Mouse (Mus musculus) adipocyte (in vitro differentiated cells): ENCODE data around the gene Sufu.

Experiments
- DNase-seq: peaks from one replicate; pipeline ENCODE4 v3.0.0-alpha.2; 2016; ENCODE audit warnings: low spot score

Sufu gene

DNA sequence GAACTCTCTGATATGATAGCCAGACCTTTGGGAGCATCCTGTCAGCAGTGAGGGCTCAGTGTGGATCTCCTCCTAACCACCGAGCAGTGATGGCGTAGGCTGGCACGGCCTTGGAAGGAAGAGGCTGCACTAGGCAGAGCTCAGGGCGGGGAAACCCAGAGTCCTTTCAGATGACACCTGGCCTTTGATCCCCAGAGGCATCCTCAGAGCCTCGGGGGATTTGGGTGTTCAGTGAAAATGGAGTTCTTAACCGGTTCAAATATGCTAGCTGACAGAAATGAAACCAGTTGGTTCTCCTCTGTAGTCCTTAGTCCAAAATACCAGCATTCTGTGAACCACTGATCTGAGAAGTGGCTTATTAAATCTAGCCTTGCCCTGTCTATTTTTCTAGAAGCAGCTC, 69.5 kb downstream of the Sufu start:
- DNase-seq, result no peak

- no peak for DNase-seq
Measured at GRCm38 (mm10) chr19:46467051-46467503, 70.4 kb downstream of the Sufu start.

- DNase-seq, result no peak
Measured at GRCm38 (mm10) chr19:46470364-46471240, 73.9 kb downstream of the Sufu start.

DNA sequence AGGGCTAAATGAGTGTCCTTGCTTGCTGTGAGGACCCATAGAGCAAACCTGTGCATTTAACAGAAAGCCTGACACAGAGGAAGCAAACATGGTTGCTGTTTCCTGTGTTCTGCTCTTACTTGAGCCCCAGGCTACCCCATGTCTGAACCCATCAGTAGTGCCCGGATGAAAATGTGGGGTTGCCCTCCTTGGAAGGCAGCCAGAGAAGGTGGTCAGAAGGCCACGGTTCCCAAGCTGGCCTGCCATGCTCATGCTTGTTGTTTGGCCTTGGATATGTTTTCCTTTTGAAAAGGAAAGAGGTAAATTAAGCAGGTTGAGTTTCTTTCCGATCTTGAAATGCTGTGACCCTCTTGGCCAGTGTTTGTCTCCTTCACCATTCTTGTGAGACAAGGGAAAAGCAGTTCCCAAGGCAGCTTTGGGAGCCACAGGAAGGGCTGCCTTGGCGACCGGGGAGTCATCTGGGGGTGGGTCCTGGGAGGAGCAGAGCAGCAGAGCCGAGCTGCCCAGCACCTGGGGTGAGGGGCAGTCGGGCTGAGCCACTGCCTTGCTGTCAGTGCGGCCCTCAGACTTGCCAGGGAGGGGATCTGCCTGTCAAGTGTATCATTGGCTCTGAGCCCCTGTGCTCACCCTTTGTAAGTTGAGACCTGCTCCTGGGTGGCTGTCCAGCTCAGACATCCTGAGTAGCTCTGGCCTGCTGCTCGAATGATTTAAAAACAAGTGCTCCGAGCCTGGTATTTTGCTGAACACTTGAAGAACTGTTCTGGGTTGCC, 74.8 kb downstream of the Sufu start:
- DNase-seq, result no peak

- DNase-seq, result no peak
Measured at GRCm38 (mm10) chr19:46477432-46477845, 80.7 kb downstream of the Sufu start.

GRCm38 (mm10) chr19:46478242-46478641, 81.5 kb downstream of the Sufu start:
- DNase-seq, result peak; percentile 97

DNA sequence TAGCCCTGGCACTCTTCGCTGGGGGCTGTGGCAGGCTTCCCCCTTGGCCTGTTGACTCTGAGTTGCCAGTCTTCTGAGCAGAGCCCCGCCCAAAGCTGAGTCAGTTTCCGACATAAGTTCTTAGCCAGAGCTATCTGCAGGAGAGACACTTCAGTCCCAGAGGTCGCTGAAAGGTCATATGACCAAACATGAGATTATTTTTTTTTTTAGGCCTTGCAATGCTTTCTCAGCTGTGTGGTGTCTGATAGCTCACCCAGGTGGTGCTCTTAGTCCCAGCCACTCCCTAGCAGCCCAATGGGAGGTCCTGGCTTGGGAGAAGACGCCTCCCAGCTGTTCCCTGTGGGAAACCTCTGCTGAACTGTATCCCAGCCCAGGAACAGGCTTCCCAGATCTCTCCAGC, 82.1 kb downstream of the Sufu start:
- peak; percentile 75 for DNase-seq

- DNase-seq, result no peak
Measured at GRCm38 (mm10) chr19:46479306-46480075, 82.8 kb downstream of the Sufu start.

DNA sequence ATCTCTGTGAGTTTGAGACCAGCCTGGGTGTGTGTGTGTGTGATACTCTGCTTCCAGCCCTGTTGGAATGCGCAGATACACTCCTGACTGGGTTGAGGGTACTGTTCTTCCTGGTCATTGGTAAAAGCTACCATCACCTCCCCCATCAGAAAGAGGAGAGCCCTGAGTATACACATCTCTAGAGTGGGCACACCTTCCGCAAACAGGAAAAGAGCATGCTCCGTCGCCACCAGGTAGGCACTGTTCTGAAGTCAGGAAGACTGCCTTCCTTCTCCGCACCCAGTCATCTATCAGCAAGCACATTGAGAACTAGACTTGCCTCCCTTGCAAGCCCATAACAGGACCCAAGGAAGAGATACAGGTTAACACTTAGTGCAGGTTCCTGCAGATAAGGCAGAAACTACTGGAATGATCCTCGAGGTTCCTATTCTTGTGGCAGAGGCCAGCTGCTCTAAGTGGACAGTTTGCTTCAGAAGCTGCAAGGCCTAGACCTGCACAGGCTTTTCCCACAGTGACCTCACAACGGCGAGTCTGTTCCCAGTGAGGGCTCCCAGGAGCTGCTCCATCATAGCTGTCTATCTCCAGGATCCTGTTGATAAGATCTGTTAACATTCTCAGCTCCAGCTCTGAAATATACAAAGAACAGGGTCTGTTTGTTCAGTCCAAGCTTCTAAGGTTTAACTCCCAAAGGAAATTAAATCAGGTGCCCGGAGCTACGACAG, 84.1 kb downstream of the Sufu start:
- DNase-seq, result no peak

- DNase-seq, result no peak
Measured at GRCm38 (mm10) chr19:46481352-46481751, 84.7 kb downstream of the Sufu start.

GRCm38 (mm10) chr19:46481756-46482155, 85.1 kb downstream of the Sufu start:
- peak; percentile 70 for DNase-seq

GRCm38 (mm10) chr19:46482896-46483516, 86.3 kb downstream of the Sufu start:
- no peak for DNase-seq

DNA sequence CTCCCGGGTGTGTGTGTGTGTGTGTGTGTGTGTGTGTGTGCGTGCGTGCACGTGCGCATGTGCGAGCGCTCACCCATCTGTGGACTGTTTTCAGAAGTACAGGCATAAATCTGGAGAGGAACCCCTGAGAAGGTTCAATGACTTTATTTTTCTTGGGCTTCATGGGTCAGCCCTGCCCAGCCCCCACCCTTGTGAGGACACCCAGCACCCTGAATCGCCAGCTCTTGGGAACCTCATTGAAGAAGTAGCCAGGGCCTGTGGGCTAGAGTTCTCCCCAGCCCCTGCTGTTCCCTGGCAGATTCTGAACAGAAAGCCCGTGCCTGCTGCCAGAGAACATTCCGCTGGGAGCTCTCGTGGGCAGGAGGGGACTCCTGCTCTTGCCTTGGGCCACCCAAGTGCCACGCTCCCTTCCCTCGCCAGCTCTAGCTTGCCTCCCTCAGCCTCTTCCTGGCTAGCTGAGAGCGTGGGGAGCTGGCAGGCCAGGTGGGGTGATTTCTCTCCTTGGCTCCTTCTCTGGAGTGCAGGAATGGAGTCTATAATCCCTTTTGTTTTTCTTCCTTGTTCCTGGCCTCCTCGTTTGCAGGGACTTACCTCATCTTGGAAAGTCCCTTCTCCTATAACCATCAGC, 87.1 kb downstream of the Sufu start:
- DNase-seq, result peak; percentile 73

DNA sequence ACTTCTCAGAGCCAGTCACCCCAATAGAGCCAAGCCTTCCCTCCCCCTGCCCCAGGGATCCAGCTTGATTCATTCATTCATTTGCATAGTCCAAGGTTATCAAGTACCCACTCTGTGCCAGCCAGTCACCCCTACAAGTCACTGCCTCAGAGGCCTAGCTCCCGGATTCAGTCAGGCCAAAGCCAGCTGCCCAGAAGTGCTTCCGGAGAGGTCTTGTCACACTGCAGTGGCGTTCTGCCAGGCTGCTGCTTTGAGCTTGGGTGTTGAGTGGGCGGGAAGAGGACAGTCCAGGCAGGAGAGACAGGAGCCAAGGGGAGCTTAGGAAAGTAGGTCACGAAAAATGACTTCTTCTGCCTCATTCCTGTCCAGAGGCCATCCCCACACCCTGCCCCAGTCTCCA, 87.8 kb downstream of the Sufu start:
- DNase-seq, result peak; percentile 99

GRCm38 (mm10) chr19:46485847-46486246, 89.2 kb downstream of the Sufu start:
- no peak for DNase-seq

- no peak for DNase-seq
Measured at GRCm38 (mm10) chr19:46486709-46487108, 90.0 kb downstream of the Sufu start.

DNA sequence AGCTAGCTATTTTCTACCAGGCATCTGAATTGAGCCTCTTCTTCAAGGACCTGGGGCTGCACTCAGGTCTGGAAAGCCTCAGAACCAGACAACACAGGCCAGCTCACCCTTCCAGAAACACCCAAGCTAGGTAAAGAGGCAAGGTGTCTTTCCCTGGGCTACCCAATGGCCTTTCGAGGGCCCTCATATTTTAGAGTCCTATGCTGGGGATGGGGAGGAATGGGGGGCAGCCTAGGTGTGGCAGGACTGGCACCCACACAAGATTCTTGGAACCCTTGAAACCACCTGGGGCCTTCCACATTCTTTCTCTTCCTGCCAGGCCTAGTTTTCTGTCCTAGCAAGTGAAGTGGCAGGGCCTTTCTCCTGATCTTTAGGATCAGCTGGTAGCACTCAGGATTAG, 92.8 kb downstream of the Sufu start:
- no peak for DNase-seq

DNA sequence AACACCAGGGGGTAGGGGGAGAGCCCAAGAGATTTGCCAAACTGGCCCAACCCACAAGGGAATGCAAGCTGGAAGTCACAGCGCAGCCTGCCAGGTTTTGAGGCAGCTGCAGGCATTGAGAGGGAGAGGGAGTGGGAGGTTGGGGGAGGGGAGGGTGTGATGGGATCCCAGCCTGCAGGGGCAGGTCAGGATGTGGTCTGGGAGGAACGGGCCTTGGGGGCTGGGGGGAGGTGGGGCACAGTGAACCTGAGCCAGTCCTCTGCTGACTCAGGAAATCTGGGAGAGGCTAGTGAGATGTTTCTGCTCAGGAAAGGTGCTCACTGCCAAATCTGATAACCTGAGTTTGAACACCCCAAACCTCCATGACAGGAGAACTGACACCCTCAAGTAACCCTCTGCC, 93.9 kb downstream of the Sufu start:
- peak; percentile 70 for DNase-seq

GRCm38 (mm10) chr19:46495136-46495535, 98.4 kb downstream of the Sufu start:
- DNase-seq, result no peak

- DNase-seq, result no peak
Measured at GRCm38 (mm10) chr19:46497230-46497629, 100.5 kb downstream of the Sufu start.

DNA sequence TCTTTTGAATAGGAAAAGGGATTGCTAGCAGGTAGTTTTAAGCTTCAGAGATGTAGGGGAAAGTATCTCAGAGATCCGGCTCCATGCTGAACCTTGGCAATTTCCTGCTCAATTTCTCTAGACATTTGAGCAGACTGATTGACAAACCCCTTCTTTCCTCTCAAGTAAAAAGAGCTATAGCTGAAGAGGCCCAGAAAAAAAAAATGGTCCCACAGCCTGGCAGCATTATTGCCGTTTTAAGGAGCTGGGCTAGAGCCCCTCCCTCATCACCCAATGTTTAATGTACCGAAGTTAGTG, 102.8 kb downstream of the Sufu start:
- DNase-seq, result no peak
